ENCODE assay signal across 8 mouse cellular contexts in the genomic region with DNA sequence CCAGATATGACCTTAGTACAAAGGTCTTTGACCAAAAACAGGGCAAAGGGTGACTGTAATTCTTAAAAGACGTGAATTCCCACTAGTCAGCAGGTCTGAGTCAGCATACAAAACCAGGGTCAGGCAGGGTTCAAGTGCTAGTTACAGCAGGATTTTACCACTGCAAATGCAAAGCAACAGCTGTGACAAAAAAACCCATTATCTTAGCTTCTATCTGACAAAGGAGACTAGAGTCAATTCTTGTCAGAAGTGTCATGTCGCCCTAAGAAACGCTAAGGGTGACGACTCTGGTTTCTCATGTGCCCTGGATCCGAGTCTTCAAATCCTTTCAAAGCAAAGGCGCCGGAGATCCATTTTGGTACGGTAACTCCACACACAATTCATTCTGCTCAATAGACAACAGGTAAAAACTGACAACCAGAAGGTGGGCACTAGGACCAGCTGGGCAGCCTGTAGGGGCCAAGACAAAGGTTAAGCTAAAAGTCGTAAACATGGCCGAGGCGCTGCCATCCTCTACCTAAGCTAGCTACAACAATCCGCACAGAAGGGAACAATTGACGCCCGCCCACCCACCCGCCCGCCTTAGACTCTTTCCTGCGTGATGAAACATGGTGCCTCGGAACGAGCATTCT. TPM values are rescaled to one million over a fixed set of nuclear protein-coding genes. Genes with fewer than 3 reads are reported as not detected.
A peak's percentile ranks its signal among the peaks of the same experiment; 100 is the strongest.
DNase-seq lines count a peak whose midpoint lies in the region; ATAC-seq and TF ChIP-seq lines count a peak whose summit lies in the region.

No protein-coding gene starts in this region.

- H3K4me1 ChIP-seq in forebrain, embryonic 12.5 days: peaks cover 32% of the 10 kb centered on the region
- peaks cover 10% of the 10 kb centered on the region; the same call in 1 of the 2 replicates for H3K4me1 ChIP-seq in kidney, postnatal 0 days (replicated peaks; ENCODE audit: insufficient read depth, low read length)
- peaks cover 29% of the 10 kb centered on the region for H3K4me1 ChIP-seq in midbrain, embryonic 15.5 days

- H3K36me3 ChIP-seq in forebrain, embryonic 12.5 days (replicated peaks): peaks cover 20% of the 10 kb centered on the region
- H3K36me3 ChIP-seq in kidney, postnatal 0 days (ENCODE audit: insufficient read depth, low read length): peaks cover 14% of the 10 kb centered on the region
- peaks cover 16% of the 10 kb centered on the region for H3K36me3 ChIP-seq in midbrain, embryonic 15.5 days (replicated peaks)

- DNase-seq in layer of hippocampus, adult 2 months (ENCODE audit: low spot score in 2 of 2): no peak
- DNase-seq in layer of hippocampus, adult 9-10 months (ENCODE audit: low spot score): no peak
- peak; percentile 68 for DNase-seq in ZHBTc4 (ENCODE audit: low read depth, low spot score)
- DNase-seq in kidney, postnatal 0 days (ENCODE audit: low spot score): peak; percentile 63
- DNase-seq in left cerebral cortex, postnatal 14 days (ENCODE audit: low spot score in 2 of 2): no peak
- no peak for DNase-seq in layer of hippocampus, postnatal 10 days (ENCODE audit: low spot score in 2 of 2)

- ATAC-seq in forebrain, embryonic 12.5 days (ENCODE audit: low FRiP score): peak; percentile 31; the same call in 1 of the 2 replicates
- 0 out of 2 replicates have a peak, but pooled peaks have one; percentile 8 for ATAC-seq in kidney, postnatal 0 days (replicated peaks; ENCODE audit: low FRiP score, low read depth)
- peak; percentile 25 for ATAC-seq in midbrain, embryonic 15.5 days (replicated peaks)

- 2% methylated on average over 19 of the region's 19 CpGs for WGBS in forebrain, embryonic 12.5 days
- WGBS in kidney, postnatal 0 days: under 1% methylated on average over 19 of the region's 19 CpGs
- WGBS in midbrain, embryonic 15.5 days: under 1% methylated on average over 19 of the region's 19 CpGs

- H3K9me3 ChIP-seq in forebrain, embryonic 12.5 days: no peaks in the 10 kb centered on the region
- no peaks in the 10 kb centered on the region for H3K9me3 ChIP-seq in kidney, postnatal 0 days (replicated peaks; ENCODE audit: low read length)
- H3K9me3 ChIP-seq in midbrain, embryonic 15.5 days: no peaks in the 10 kb centered on the region

- TF ChIP-seq CTCF in layer of hippocampus, adult 2 months (conservative IDR thresholded peaks at IDR 0.05): no peak
- TF ChIP-seq CTCF in kidney, postnatal 0 days (IDR thresholded peaks at IDR 0.05; ENCODE audit: low read depth): no peak

- peak overlapping the region; percentile 92 for H3K4me3 ChIP-seq in layer of hippocampus, adult 2 months
- peak overlapping the region; percentile 79 for H3K4me3 ChIP-seq in forebrain, embryonic 12.5 days (replicated peaks)
- peak overlapping the region; percentile 98 for H3K4me3 ChIP-seq in kidney, postnatal 0 days (replicated peaks; ENCODE audit: low read depth, low read length)
- H3K4me3 ChIP-seq in midbrain, embryonic 15.5 days: peak overlapping the region; percentile 92

- H3K4me2 ChIP-seq in forebrain, embryonic 12.5 days: peak overlapping the region; percentile 80
- peak overlapping the region; percentile 87 for H3K4me2 ChIP-seq in kidney, postnatal 0 days (ENCODE audit: low read length)
- H3K4me2 ChIP-seq in midbrain, embryonic 15.5 days: peak overlapping the region; percentile 92

- intact Hi-C loops in left cerebral cortex, postnatal 14 days (cut with DNase I): loop anchor here (5.0 kb wide), 1 partner anchor 391 kb away; a partner anchor contains a TSS

- peak overlapping the region; percentile 91 for H3K9ac ChIP-seq in forebrain, embryonic 12.5 days
- peak overlapping the region; percentile 99 for H3K9ac ChIP-seq in kidney, postnatal 0 days (ENCODE audit: low read depth, low read length)
- peak overlapping the region; percentile 97 for H3K9ac ChIP-seq in midbrain, embryonic 15.5 days

- H3K27ac ChIP-seq in layer of hippocampus, adult 2 months: peak overlapping the region; percentile 97
- peak overlapping the region; percentile 90 for H3K27ac ChIP-seq in forebrain, embryonic 12.5 days
- peak overlapping the region; percentile 98 for H3K27ac ChIP-seq in kidney, postnatal 0 days
- H3K27ac ChIP-seq in midbrain, embryonic 15.5 days: peak overlapping the region; percentile 90

- H3K27me3 ChIP-seq in forebrain, embryonic 12.5 days: peaks cover 14% of the 10 kb centered on the region
- H3K27me3 ChIP-seq in kidney, postnatal 0 days (ENCODE audit: insufficient read depth, low read length): no peaks in the 10 kb centered on the region
- H3K27me3 ChIP-seq in midbrain, embryonic 15.5 days (replicated peaks): no peaks in the 10 kb centered on the region

RNA-seq across cellular contexts. Expression of a gene that starts 0.7 kb away (rescaled TPM):
- total RNA-seq in layer of hippocampus, adult 2 months (2021): 100 to 1,000 TPM; 141 to 144 TPM
- polyA plus RNA-seq in forebrain, embryonic 12.5 days (2016; fragmentation: Nextera tagmentation; extraction: Ambion mirVana): 86.8 and 89.7 TPM in 2 replicates
- 62.9 and 70.3 TPM in 2 replicates for polyA plus RNA-seq in kidney, postnatal 0 days (2015; fragmentation: Nextera tagmentation; extraction: Ambion mirVana)
- 72.1 and 77.6 TPM in 2 replicates for polyA plus RNA-seq in midbrain, embryonic 15.5 days (2015; fragmentation: Nextera tagmentation; extraction: Ambion mirVana)
- total RNA-seq in left cerebral cortex, postnatal 14 days (2021): 100 to 1,000 TPM; 110 to 111 TPM
- total RNA-seq in layer of hippocampus, postnatal 10 days (2021): 100 to 1,000 TPM; 104 to 118 TPM

Comparison
In these comparisons a context has a peak if more than half of its experiments do, and no peak if none do; other contexts are left out.
1. DNase-seq: peak in ZHBTc4 (single experiment) and kidney, postnatal 0 days (single experiment); none in layer of hippocampus, adult 2 months (0 of 2), layer of hippocampus, adult 9-10 months (single experiment), left cerebral cortex, postnatal 14 days (0 of 2) and layer of hippocampus, postnatal 10 days (0 of 2).
2. Peak in every context shown above with its lines, with median percentiles within 50 percentile points of each other: H3K27ac ChIP-seq, H3K4me3 ChIP-seq, ATAC-seq, H3K4me2 ChIP-seq and H3K9ac ChIP-seq.